Mouse (Mus musculus): ENCODE results near the gene Fam131c. TPM values are rescaled to one million over a fixed set of nuclear protein-coding genes. Genes with fewer than 3 reads are reported as not detected.

The Fam131c gene
- total and polyA plus RNA-seq, 2 experiments from 2014 or later = 37.0 to 50.4 TPM

- Histone ChIP-seq H3K36me3 (ENCODE audit: insufficient read depth) (no peaks in the 10 kb centered on the region), H3K9ac (no peak within 1 kb of the TSS), H3K27ac (ENCODE audit: low read depth, low read length) (no peak within 1 kb of the TSS), H3K4me2 (ENCODE audit: low read depth) (no peak within 1 kb of the TSS), H3K9me3 (ENCODE audit: low read length) (no peaks in the 10 kb centered on the region), H3K27me3 (ENCODE audit: insufficient read depth, low read length) (no peaks in the 10 kb centered on the region), H3K4me3 (ENCODE audit: low read depth, low read length) (no peak within 1 kb of the TSS), H3K4me1 (ENCODE audit: insufficient read depth) (no peaks in the 10 kb centered on the region)
- 61% methylated on average over 9 of the region's 9 CpGs for WGBS
- ATAC-seq = no peak
- TF ChIP-seq CTCF (IDR thresholded peaks at IDR 0.05; ENCODE audit: low read depth) = no peak
- no peak for DNase-seq
Measured at GRCm38 (mm10) chr4:141420192-141420829, 52.3 kb downstream of the Fam131c start, which contains the start of gene Hspb7. Gene Hspb7, plus strand, starts transcription at chr4:141420779.

- WGBS = 61% methylated on average over 9 of the region's 9 CpGs
- H3K9ac ChIP-seq = no peak overlapping the region
- no peak for DNase-seq
- no peak for ATAC-seq
- no peak for TF ChIP-seq CTCF (IDR thresholded peaks at IDR 0.05; ENCODE audit: low read depth)
- no peaks in the 10 kb centered on the region for H3K27me3 ChIP-seq (ENCODE audit: insufficient read depth, low read length)
- H3K4me3 ChIP-seq (ENCODE audit: low read depth, low read length) = no peak overlapping the region
- no peaks in the 10 kb centered on the region for H3K36me3 ChIP-seq (ENCODE audit: insufficient read depth)
- no peak overlapping the region for H3K27ac ChIP-seq (ENCODE audit: low read depth, low read length)
- no peaks in the 10 kb centered on the region for H3K4me1 ChIP-seq (ENCODE audit: insufficient read depth)
- no peaks in the 10 kb centered on the region for H3K9me3 ChIP-seq (ENCODE audit: low read length)
- H3K4me2 ChIP-seq (ENCODE audit: low read depth) = no peak overlapping the region
Measured at GRCm38 (mm10) chr4:141420886-141421285, 52.9 kb downstream of the Fam131c start.

GRCm38 (mm10) chr4:141421423-141421822 is 53.4 kb downstream of the Fam131c start:
- ATAC-seq (no peak), DNase-seq (no peak)
- peaks cover 4% of the 10 kb centered on the region; the same call in 1 of the 2 replicates for H3K4me1 ChIP-seq (ENCODE audit: insufficient read depth)
- H3K4me2 ChIP-seq (ENCODE audit: low read depth) = no peak overlapping the region
- H3K36me3 ChIP-seq (ENCODE audit: insufficient read depth) = no peaks in the 10 kb centered on the region
- no peaks in the 10 kb centered on the region for H3K9me3 ChIP-seq (ENCODE audit: low read length)
- no peak overlapping the region for H3K27ac ChIP-seq (ENCODE audit: low read depth, low read length)
- WGBS = 57% methylated on average over 14 of the region's 14 CpGs
- no peaks in the 10 kb centered on the region for H3K27me3 ChIP-seq (ENCODE audit: insufficient read depth, low read length)
- no peak overlapping the region for H3K9ac ChIP-seq
- H3K4me3 ChIP-seq (ENCODE audit: low read depth, low read length) = no peak overlapping the region
- TF ChIP-seq CTCF (IDR thresholded peaks at IDR 0.05; ENCODE audit: low read depth) = no peak

GRCm38 (mm10) chr4:141422841-141423240 is 54.8 kb downstream of the Fam131c start:
- ATAC-seq = no peak
- no peak for TF ChIP-seq CTCF (IDR thresholded peaks at IDR 0.05; ENCODE audit: low read depth)
- 82% methylated on average over 5 of the region's 5 CpGs for WGBS

GRCm38 (mm10) chr4:141423288-141423687 is 55.3 kb downstream of the Fam131c start:
- WGBS = 69% methylated on average over 5 of the region's 5 CpGs
- H3K36me3 ChIP-seq (ENCODE audit: insufficient read depth) = no peaks in the 10 kb centered on the region
- no peaks in the 10 kb centered on the region for H3K9me3 ChIP-seq (ENCODE audit: low read length)
- H3K27ac ChIP-seq (ENCODE audit: low read depth, low read length) = no peak overlapping the region
- H3K27me3 ChIP-seq (ENCODE audit: insufficient read depth, low read length) = no peaks in the 10 kb centered on the region
- ATAC-seq (no peak), DNase-seq (no peak)
- peaks cover 4% of the 10 kb centered on the region; the same call in 1 of the 2 replicates for H3K4me1 ChIP-seq (ENCODE audit: insufficient read depth)
- H3K9ac ChIP-seq = no peak overlapping the region
- no peak overlapping the region for H3K4me2 ChIP-seq (ENCODE audit: low read depth)
- no peak for TF ChIP-seq CTCF (IDR thresholded peaks at IDR 0.05; ENCODE audit: low read depth)
- H3K4me3 ChIP-seq (ENCODE audit: low read depth, low read length) = no peak overlapping the region

More at GRCm38 (mm10) chr4:141422841-141423240, 54.8 kb downstream of the Fam131c start:
- Histone ChIP-seq H3K4me3 (ENCODE audit: low read depth, low read length) (no peak overlapping the region), H3K4me1 (ENCODE audit: insufficient read depth) (peaks cover 4% of the 10 kb centered on the region; the same call in 1 of the 2 replicates), H3K36me3 (ENCODE audit: insufficient read depth) (no peaks in the 10 kb centered on the region), H3K27ac (ENCODE audit: low read depth, low read length) (no peak overlapping the region), H3K27me3 (ENCODE audit: insufficient read depth, low read length) (no peaks in the 10 kb centered on the region), H3K9ac (no peak overlapping the region), H3K4me2 (ENCODE audit: low read depth) (no peak overlapping the region), H3K9me3 (ENCODE audit: low read length) (no peaks in the 10 kb centered on the region)
- DNase-seq = no peak

GRCm38 (mm10) chr4:141423691-141424431 is 55.8 kb downstream of the Fam131c start:
- H3K4me3 ChIP-seq (ENCODE audit: low read depth, low read length) = no peak overlapping the region
- H3K9ac ChIP-seq = no peak overlapping the region
- no peak overlapping the region for H3K27ac ChIP-seq (ENCODE audit: low read depth, low read length)
- no peaks in the 10 kb centered on the region for H3K27me3 ChIP-seq (ENCODE audit: insufficient read depth, low read length)
- no peak for TF ChIP-seq CTCF (IDR thresholded peaks at IDR 0.05; ENCODE audit: low read depth)
- no peak for DNase-seq
- no peak for ATAC-seq
- 86% methylated on average over 13 of the region's 13 CpGs for WGBS
- H3K4me1 ChIP-seq (ENCODE audit: insufficient read depth) = peaks cover 4% of the 10 kb centered on the region; the same call in 1 of the 2 replicates
- no peaks in the 10 kb centered on the region for H3K36me3 ChIP-seq (ENCODE audit: insufficient read depth)
- no peaks in the 10 kb centered on the region for H3K9me3 ChIP-seq (ENCODE audit: low read length)
- H3K4me2 ChIP-seq (ENCODE audit: low read depth) = no peak overlapping the region
